Mouse (Mus musculus): ENCODE results near the gene Spink2.
"Not testable (repeated sequence)": the region's sequence is repeated elsewhere in the genome, so short reads cannot be mapped to it uniquely, and the experiment has no call there.

Gene Spink2

DNA sequence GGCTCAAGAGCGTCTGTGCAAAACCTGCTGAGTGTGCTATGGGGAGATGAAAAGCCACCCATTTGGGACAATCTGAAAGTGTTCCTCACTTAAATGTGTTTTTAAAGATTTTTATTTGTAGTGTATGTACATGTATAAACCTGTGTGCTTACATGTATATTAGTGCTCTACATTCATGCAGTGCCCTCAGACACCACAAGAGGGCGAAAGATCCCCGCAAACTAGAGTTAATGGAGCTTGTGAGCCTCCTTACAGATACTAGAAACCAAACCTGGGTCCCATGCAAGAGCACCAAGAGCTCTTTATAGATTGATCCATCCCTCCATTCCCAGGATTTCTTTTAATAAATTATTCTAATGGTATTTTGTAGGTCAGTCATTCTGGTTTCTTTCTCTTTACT is 17.3 kb downstream of the Spink2 start:
- DNase-seq (ENCODE audit: low read depth) = peak; percentile 86

DNA sequence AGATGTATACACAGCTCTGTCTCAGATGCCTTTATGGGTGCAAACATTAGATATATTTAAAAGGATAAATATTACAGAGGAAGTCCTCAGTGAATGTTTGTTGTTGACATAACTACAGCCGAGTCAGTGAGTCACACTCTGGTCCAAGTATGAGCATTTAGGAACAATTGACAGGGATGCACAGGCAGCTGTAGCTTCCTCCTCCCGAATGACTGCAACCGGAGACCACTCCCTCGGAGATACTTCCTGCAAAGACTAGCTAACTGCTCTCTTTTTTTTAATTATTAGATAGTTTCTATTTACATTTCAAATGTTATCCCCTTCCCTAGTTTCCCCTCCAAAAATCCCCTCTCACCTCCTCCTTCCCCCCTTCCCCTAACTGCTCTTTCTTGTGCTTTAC is 18.0 kb downstream of the Spink2 start:
- no peak for DNase-seq (ENCODE audit: low read depth)

DNA sequence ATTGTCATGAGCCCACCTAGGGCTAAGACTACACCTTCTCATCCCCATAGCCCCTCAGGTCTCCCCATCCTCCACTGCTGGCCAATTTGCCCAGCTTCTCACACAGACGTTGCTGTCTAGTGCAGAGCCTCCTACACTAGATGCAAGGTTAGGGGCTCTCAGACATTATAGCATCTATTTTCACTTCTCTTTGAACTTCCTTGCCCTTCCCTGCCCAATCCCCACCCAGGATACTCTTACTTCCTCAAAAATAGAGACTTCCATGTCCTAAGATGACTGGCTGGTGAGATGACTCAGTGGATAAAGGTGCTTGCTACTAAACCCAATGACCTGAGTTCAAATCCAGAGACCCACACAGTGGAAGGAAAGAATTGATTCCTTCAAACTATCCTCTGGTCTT is 19.6 kb downstream of the Spink2 start:
- no peak for DNase-seq (ENCODE audit: low read depth)

DNA sequence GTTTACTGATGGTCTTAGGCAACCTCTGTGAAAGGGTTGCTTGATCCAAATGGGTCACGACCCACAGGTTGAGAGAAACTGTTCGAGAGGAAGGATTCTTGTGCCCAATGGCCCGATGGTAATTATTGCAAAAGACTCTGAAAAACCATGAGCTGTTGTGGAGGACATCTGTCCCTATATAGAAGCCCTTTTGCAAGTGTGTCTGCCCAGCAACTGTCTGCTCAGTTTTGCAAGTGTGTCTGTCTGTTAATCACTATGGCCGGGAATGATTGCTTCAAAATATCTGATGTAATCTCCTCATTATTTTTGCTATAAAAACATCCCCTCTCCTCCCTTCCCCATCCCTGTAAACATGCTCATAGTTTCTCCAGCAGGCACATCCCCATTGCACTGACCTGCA is 20.2 kb downstream of the Spink2 start:
- no peak for DNase-seq (ENCODE audit: low read depth)

DNA sequence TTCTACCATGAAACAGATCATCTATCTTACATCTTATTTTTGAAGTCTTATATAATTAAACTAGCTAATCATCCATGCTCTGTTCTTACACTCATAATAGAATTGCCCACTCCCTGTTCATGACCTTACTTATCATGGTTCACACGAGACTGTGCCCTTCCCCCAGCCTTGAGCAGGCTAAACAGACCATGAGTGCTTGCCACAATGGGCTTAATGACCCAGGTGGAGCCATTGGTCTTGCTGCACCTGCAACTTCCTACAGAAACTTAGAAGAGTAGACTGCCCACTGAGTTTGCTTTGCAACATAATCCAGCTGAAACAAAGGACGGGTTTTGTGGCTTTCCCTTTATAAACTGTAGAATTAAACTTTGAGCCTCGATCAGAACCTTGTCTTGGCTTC is 22.5 kb downstream of the Spink2 start:
- DNase-seq (ENCODE audit: low read depth) = no peak

DNA sequence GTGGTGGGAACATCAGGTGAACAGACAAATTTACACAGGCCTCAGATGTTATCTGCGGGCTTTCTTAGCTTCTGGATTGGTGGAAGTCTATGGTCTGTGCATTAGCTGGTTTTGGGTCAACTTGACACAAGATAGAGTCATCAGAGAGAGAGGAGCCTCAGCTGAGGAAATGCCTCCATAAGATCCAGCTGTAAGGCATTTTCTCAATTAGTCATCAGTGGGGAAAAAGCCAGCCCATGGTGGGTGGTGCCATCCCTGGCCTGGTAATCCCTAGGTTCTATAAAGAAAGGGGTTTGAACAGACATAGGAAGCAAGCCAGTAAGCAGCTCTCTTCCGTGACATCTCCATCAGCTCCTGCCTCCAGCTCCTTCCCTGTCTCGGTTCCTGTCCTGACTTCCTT is 25.9 kb downstream of the Spink2 start:
- DNase-seq (ENCODE audit: low read depth) = no peak

DNA sequence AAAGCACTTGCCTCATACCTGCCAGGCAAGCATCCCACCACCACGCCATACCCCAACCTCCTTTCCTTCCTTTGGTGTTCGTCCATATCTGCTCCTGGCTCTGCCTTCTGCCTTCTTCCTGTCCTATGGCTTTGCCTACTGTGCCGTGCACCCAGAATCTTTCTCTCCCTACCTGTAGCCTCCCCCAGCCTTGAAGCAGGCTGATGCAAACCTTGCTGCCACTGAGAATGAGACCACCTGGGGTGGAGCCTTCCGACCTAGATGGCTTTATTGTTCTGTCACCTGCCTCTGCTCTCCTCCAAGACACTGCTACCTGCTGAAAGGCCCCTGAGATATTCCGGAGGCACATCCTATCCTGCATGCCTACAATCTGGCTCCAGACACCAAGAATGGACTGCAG is 27.4 kb downstream of the Spink2 start:
- DNase-seq (ENCODE audit: low read depth) = not testable (repeated sequence)

DNA sequence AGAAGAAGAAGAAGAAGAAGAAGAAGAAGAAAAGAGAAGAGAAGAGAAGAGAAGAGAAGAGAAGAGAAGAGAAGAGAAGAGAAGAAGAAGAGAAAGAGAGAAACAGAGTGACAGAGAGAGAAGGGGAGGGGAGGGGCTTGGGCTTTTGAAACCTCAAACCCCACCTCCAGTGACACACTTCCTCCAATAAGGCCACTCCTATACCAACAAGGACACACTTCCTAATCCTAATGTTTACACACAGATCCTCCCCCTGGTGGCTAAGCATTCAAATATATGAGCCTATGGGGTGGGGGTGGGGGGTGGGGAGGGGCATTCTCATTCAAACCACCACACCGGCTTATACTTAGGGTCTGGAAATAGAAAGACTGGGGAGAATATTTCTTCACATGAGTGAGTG is 27.9 kb downstream of the Spink2 start:
- no peak for DNase-seq (ENCODE audit: low read depth)

DNA sequence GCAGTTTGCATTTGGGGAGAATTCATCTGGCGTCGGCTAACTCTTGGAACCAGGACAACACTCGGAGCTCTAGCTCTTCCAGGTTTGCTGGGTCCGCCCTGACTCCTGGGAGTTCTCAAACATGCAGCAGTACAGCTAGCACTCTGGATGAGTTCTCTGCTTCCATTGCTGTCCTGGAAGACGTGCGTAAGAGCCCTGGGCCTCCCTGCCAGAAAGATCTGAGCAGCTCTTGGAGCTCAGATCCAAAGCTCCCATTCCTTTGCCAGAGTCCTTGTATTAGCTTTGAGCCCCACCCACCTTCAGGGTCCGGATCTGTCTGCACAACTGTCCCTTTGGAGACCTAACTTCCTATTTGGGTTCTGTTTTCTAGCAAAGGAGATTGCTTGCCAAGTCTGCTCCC is 29.8 kb downstream of the Spink2 start:
- DNase-seq (ENCODE audit: low read depth) = no peak

DNA sequence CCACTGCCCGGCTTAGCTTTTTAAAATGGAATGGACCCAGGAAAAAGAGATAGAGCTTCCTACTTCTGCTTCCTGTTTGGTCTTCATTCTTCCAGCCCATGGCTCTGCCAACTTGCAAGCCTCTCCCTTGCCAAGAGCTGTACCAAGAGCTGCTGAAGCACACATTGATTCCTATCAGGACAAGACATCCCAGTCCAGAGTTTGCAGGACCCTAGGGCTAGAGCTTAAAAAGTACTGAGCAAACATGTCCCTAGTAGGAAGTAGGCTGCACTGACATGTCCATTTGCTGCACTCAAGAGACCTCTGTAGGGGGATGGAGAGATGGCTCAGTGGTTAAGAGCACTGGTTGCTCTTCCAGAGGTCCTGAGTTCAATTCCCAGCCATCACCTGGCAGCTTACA is 32.3 kb downstream of the Spink2 start:
- DNase-seq (ENCODE audit: low read depth) = no peak

DNA sequence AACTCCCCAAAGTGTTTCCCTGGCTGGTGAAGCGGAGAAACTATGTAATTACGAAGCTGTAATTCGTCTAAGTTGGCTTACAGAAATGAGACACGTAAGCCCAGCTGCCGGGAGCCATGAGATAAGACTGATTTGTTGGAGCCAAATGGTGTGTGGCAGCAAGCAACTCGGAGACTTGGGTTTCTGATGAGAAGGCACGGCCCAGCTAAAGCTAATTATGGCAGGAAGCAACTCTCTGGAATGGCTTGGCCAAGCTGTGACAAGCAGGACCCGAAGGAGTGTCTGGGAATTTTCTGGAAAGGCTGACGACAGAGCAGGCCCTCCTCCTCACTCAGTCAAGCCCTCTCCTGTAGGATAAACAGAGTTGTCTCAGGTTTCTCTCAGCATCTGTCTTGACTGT is 33.3 kb downstream of the Spink2 start:
- no peak for DNase-seq (ENCODE audit: low read depth)

DNA sequence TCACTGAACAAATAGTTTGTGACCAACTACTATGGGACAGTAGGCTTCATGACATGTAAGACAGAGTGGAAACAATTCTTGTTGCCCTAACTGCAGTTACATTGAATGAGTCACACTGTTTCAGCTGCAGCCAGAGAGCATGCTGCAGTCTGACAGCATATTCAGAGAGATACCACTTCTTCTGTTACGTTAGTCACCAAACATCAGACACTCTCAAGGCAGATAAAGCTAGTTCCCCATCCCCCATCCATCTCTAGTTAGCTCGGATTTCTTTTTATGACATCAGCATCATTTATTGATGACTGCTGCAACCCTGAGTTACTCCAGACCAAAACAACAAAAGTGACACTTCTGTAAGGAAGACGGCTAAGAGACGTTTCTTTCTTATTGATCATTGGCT is 36.5 kb downstream of the Spink2 start:
- DNase-seq (ENCODE audit: low read depth) = no peak

DNA sequence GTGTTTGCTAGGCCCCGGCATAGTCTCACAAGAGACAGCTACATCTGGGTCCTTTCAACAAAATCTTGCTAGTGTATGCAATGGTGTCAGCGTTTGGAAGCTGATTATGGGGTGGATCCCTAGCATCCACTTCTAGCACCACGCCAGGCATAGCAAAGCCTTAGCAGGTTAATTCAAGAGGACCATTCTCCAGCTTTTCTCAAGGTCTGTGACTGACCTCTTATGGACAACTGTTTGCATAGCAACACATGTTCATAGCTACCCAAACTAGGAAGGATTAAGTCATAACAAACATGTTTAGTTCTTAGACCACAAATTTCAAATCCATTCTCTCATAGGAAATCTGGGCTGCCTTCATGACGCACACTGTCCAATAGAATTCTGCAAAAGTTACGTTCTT is 40.7 kb downstream of the Spink2 start:
- peak; percentile 86 for DNase-seq (ENCODE audit: low read depth)

DNA sequence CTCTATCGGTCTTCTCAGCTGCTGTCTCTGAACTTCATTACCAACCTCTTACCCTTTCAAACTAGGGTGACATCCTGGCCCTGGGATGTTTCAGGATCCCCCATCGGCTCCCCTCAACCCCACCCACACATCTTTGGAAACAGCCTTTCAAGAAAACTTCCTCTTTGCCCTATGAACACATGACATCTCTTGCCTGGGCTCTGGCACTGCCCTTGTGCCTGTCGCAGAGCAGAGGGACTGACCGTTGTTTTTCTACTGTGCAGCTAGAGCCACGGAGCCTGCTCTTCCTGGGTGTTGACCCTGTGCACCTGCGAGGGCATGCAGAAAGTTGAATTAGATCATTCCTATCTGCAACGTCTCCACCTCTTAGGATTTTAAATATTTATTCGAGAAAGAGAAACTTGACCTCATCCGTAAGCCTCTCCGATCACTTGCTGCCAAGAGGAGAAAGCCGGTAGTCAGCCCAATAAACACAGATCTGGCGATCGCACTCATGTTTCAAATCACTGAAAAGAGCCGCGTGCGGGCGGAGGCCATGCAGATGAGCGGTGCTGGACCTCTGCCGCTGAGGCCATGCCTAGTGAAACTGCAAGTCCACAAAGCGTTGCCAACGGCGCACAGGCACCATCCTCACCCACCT is 43.8 kb downstream of the Spink2 start:
- peak; percentile 56 for DNase-seq (ENCODE audit: low read depth)

DNA sequence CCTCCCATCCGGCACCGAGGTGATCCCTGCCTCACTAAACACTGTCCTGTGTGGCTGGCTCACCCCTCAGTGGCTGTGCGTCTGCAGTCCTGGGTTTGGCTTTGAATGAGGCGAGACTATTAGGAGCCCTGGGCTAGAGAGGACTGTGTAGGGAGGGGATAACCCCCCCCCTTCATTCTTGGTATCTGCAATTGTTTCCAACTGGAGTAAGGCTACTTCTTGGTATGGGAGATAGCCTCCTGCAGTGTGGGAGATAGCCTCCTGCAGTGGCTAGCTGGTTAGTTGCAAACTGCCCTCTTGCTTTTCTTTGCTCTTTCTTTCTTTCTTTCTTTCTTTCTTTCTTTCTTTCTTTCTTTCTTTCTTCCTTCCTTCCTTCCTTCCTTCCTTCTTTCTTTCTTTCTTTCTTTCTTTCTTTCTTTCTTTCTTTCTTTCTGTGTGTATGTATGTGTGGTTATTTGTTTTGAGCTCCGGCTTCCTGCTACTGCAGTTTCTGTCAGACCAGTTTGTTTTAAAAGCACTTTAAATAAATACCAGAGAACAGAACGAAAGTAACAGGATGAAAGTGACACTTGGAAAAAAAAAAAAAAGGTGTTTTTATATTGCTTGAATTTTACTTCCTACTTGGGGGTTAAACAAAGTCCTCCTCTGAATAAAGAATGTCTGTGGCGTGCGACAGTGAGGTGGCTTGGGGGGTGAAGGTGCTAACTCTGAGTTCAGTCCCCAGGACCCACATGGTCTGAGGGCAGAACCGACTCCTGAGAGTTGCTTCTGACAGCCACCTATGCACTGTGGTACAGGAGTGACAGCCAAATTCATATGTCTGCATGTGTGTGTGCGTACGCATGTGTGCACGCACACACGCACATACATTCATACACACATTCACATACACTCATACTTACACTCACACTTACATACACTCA is 45.3 kb downstream of the Spink2 start:
- DNase-seq (ENCODE audit: low read depth) = peak; percentile 65

DNA sequence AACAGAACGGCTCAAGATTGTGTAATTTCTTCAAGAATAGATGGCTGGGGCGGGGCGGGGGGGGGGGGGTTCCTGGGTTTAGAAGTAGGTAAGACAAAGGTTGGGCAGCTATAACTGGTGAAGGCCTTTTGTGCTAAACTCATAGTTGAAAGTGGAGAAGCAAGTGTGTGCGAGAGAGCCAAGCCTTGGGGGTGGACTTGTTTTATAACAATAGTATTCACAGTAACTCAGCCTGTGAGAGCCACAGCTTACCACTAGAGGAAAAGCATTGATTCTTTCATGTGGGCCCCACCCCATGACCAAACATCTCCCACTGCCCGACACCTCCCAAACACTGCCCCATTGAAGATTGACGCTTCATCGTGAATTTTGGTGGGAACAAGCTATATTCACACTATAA is 47.7 kb downstream of the Spink2 start:
- DNase-seq (ENCODE audit: low read depth) = no peak

DNA sequence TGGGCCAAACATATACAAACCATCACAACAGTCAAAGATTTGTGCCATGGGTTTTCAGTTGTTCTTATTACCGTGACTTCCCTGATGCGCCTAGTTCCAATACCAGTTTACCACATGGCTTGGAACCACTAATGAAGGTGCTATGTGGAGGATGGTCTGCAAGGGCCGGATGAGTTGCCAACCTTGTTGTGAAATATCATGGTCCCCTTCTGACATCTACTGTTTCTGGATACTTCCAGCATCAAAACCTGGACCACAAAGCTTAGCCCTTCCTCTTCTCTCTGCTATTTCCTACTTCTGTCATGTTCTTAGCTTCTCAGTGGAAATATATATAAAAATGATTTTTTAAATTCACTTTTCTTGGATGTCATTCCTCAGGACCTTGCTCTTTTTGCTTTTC is 48.7 kb downstream of the Spink2 start:
- no peak for DNase-seq (ENCODE audit: low read depth)

DNA sequence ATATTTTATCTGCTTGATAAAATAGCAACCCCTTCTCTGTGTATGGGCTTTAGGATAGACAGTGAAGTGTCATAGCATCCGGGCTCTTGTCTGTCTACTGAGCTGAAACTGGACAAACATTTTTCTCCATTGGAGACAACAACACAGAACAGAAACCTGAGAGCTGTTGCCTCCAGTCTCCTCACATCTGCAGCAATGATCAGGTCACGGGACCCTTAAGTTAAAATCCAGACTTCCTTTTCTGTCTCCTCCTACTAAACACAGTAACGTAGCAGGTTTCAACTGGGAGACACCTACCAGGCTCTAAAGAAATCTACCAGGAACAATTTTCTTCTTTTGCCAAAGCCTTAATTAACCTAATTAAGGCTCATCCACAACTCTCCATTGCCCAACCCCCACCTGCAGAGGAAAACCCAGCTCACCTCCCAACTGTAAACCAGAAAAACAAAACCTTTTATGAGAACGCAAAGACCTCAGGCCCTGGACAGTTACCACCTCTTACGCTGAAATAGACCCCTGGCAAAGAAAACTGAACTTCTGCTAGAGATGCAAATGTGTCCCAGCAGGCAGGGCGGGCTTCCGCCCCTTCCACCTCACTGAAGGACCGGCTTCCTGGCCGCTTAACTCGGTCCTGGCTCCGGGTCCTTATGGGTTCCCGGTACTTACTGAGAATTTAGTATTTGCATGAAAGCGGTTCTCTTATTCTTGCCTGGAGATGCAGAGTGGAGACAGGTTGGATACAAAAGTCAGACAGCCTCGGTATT is 53.3 kb downstream of the Spink2 start:
- DNase-seq (ENCODE audit: low read depth) = no peak

DNA sequence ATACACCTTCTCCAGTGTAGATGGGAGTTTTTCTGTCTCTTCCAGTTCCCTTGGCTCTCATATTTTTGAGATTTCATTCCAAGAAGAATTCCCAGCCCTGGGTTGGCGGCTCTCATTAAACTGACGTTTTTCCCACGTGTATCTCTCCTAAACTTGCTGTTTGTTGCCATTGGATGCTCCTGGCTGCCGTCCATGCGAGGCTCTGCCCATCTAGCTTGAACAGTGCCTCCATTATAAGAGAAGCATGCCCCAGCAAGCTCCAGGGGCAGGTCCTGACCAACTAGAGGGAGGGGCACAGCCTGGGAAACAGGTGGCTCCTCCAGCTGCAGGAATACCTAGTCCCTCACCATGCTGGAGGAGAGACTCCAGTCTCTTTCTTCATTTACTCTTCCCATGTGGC is 54.3 kb downstream of the Spink2 start:
- DNase-seq (ENCODE audit: low read depth) = no peak

DNA sequence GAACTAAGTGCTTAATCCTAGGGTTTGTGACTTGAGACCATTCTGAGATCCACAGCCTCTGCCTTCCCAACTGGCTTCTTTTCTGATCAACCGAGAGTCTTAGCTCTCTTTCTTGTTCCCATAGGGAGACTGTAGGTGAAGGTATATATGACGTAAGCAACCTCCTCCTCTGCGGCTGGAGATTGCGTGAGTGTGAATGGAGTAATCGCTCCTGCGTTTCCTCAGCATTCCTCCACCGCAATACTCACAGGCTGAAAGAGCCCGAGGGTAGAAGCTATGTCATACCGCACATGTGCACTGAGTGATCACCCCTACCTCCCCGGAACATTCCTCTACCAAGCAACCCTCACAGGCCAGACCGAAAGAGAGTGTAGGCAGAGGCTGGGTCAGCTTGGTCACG is 55.7 kb downstream of the Spink2 start:
- DNase-seq (ENCODE audit: low read depth) = no peak
